Mouse (Mus musculus): Measurements from ENCODE around the gene Fnbp1l. TPM values are rescaled to one million over a fixed set of nuclear protein-coding genes. Genes with fewer than 3 reads are reported as not detected.

Gene Fnbp1l
- total and polyA plus RNA-seq, 3 experiments, result 0.11 TPM; not detected in 2

- Histone ChIP-seq H3K36me3 (replicated peaks) (no peaks in the 10 kb centered on the region), H3K4me1 (ENCODE audit: insufficient read depth, low read depth, low read length) (no peaks in the 10 kb centered on the region), H3K9me3 (replicated peaks) (no peaks in the 10 kb centered on the region), H3K4me3 (ENCODE audit: low read depth, low read length) (no peak overlapping the region), H3K27me3 (ENCODE audit: insufficient read depth, low read length) (no peaks in the 10 kb centered on the region)
- DNase-seq (ENCODE audit: low spot score) (no peak), ATAC-seq (ENCODE audit: extremely low read depth, insufficient number of reproducible peaks, low FRiP score, poor library complexity, severe bottlenecking) (no peak)
- no peak for TF ChIP-seq CTCF (IDR thresholded peaks at IDR 0.05; ENCODE audit: low read depth, low read length)
- TF ChIP-seq GATA1 (IDR thresholded peaks at IDR 0.05; ENCODE audit: borderline replicate concordance, low read length), result no peak
- TF ChIP-seq TAL1 (conservative IDR thresholded peaks at IDR 0.05; ENCODE audit: low read depth, low read length), result no peak
- no peak for TF ChIP-seq GATA2 (IDR thresholded peaks at IDR 0.05; ENCODE audit: borderline replicate concordance, low read depth, low read length)
Measured at GRCm38 (mm10) chr3:122611761-122612160, 7.8 kb downstream of the Fnbp1l start.

- no peak overlapping the region for H3K4me3 ChIP-seq (ENCODE audit: low read depth, low read length)
- no peaks in the 10 kb centered on the region for H3K9me3 ChIP-seq (replicated peaks)
- no peaks in the 10 kb centered on the region for H3K36me3 ChIP-seq (replicated peaks)
- no peaks in the 10 kb centered on the region for H3K27me3 ChIP-seq (ENCODE audit: insufficient read depth, low read length)
- H3K4me1 ChIP-seq (ENCODE audit: insufficient read depth, low read depth, low read length), result no peaks in the 10 kb centered on the region
- DNase-seq (ENCODE audit: low spot score) (no peak), ATAC-seq (ENCODE audit: extremely low read depth, insufficient number of reproducible peaks, low FRiP score, poor library complexity, severe bottlenecking) (no peak)
- TF ChIP-seq GATA2 (IDR thresholded peaks at IDR 0.05; ENCODE audit: borderline replicate concordance, low read depth, low read length), result no peak
- TF ChIP-seq TAL1 (conservative IDR thresholded peaks at IDR 0.05; ENCODE audit: low read depth, low read length), result no peak
- TF ChIP-seq POLR2AphosphoS5 (IDR thresholded peaks at IDR 0.05; ENCODE audit: insufficient replicate concordance, low read depth, low read length), result no peak
- TF ChIP-seq GATA1 (IDR thresholded peaks at IDR 0.05; ENCODE audit: borderline replicate concordance, low read length), result no peak
- no peak for TF ChIP-seq CTCF (IDR thresholded peaks at IDR 0.05; ENCODE audit: low read depth, low read length)
Measured at GRCm38 (mm10) chr3:122606105-122606801, 13.3 kb downstream of the Fnbp1l start.

GRCm38 (mm10) chr3:122603229-122603628 lies 16.3 kb downstream of the Fnbp1l start:
- ATAC-seq (ENCODE audit: extremely low read depth, insufficient number of reproducible peaks, low FRiP score, poor library complexity, severe bottlenecking), result no peak
- no peak for DNase-seq (ENCODE audit: low spot score)
- no peaks in the 10 kb centered on the region for H3K27me3 ChIP-seq (ENCODE audit: insufficient read depth, low read length)
- H3K36me3 ChIP-seq (replicated peaks), result no peaks in the 10 kb centered on the region
- TF ChIP-seq GATA1 (IDR thresholded peaks at IDR 0.05; ENCODE audit: borderline replicate concordance, low read length), result no peak
- TF ChIP-seq GATA2 (IDR thresholded peaks at IDR 0.05; ENCODE audit: borderline replicate concordance, low read depth, low read length), result no peak
- TF ChIP-seq TAL1 (conservative IDR thresholded peaks at IDR 0.05; ENCODE audit: low read depth, low read length), result no peak
- no peak for TF ChIP-seq CTCF (IDR thresholded peaks at IDR 0.05; ENCODE audit: low read depth, low read length)
- TF ChIP-seq POLR2AphosphoS5 (IDR thresholded peaks at IDR 0.05; ENCODE audit: insufficient replicate concordance, low read depth, low read length), result no peak
- no peak overlapping the region for H3K4me3 ChIP-seq (ENCODE audit: low read depth, low read length)
- no peaks in the 10 kb centered on the region for H3K4me1 ChIP-seq (ENCODE audit: insufficient read depth, low read depth, low read length)
- no peaks in the 10 kb centered on the region for H3K9me3 ChIP-seq (replicated peaks)

- H3K4me3 ChIP-seq (ENCODE audit: low read depth, low read length), result no peak overlapping the region
- no peaks in the 10 kb centered on the region for H3K4me1 ChIP-seq (ENCODE audit: insufficient read depth, low read depth, low read length)
- H3K9me3 ChIP-seq (replicated peaks), result no peaks in the 10 kb centered on the region
- no peak for DNase-seq (ENCODE audit: low spot score)
- TF ChIP-seq CTCF (IDR thresholded peaks at IDR 0.05; ENCODE audit: low read depth, low read length), result no peak
- no peaks in the 10 kb centered on the region for H3K36me3 ChIP-seq (replicated peaks)
- ATAC-seq (ENCODE audit: extremely low read depth, insufficient number of reproducible peaks, low FRiP score, poor library complexity, severe bottlenecking), result no peak
- no peaks in the 10 kb centered on the region for H3K27me3 ChIP-seq (ENCODE audit: insufficient read depth, low read length)
Measured at GRCm38 (mm10) chr3:122602370-122602769, 17.1 kb downstream of the Fnbp1l start.

GRCm38 (mm10) chr3:122599291-122599690 lies 20.2 kb downstream of the Fnbp1l start:
- TF ChIP-seq CTCF (IDR thresholded peaks at IDR 0.05; ENCODE audit: low read depth, low read length), result no peak
- TF ChIP-seq GATA1 (IDR thresholded peaks at IDR 0.05; ENCODE audit: borderline replicate concordance, low read length), result no peak
- TF ChIP-seq POLR2AphosphoS5 (IDR thresholded peaks at IDR 0.05; ENCODE audit: insufficient replicate concordance, low read depth, low read length), result no peak
- TF ChIP-seq GATA2 (IDR thresholded peaks at IDR 0.05; ENCODE audit: borderline replicate concordance, low read depth, low read length), result no peak
- no peak for TF ChIP-seq TAL1 (conservative IDR thresholded peaks at IDR 0.05; ENCODE audit: low read depth, low read length)
- ATAC-seq (ENCODE audit: extremely low read depth, insufficient number of reproducible peaks, low FRiP score, poor library complexity, severe bottlenecking) (no peak), DNase-seq (ENCODE audit: low spot score) (no peak)
- Histone ChIP-seq H3K36me3 (replicated peaks) (no peaks in the 10 kb centered on the region), H3K4me3 (ENCODE audit: low read depth, low read length) (no peak overlapping the region), H3K9me3 (replicated peaks) (no peaks in the 10 kb centered on the region), H3K4me1 (ENCODE audit: insufficient read depth, low read depth, low read length) (no peaks in the 10 kb centered on the region), H3K27me3 (ENCODE audit: insufficient read depth, low read length) (no peaks in the 10 kb centered on the region)

GRCm38 (mm10) chr3:122590804-122591203 lies 28.7 kb downstream of the Fnbp1l start:
- no peaks in the 10 kb centered on the region for H3K4me1 ChIP-seq (ENCODE audit: insufficient read depth, low read depth, low read length)
- no peak for TF ChIP-seq GATA1 (IDR thresholded peaks at IDR 0.05; ENCODE audit: borderline replicate concordance, low read length)
- TF ChIP-seq TAL1 (conservative IDR thresholded peaks at IDR 0.05; ENCODE audit: low read depth, low read length), result no peak
- no peak for TF ChIP-seq POLR2AphosphoS5 (IDR thresholded peaks at IDR 0.05; ENCODE audit: insufficient replicate concordance, low read depth, low read length)
- no peak for TF ChIP-seq GATA2 (IDR thresholded peaks at IDR 0.05; ENCODE audit: borderline replicate concordance, low read depth, low read length)
- H3K9me3 ChIP-seq (replicated peaks), result no peaks in the 10 kb centered on the region
- no peak for DNase-seq (ENCODE audit: low spot score)
- no peaks in the 10 kb centered on the region for H3K27me3 ChIP-seq (ENCODE audit: insufficient read depth, low read length)
- no peaks in the 10 kb centered on the region for H3K36me3 ChIP-seq (replicated peaks)
- ATAC-seq (ENCODE audit: extremely low read depth, insufficient number of reproducible peaks, low FRiP score, poor library complexity, severe bottlenecking), result no peak
- H3K4me3 ChIP-seq (ENCODE audit: low read depth, low read length), result no peak overlapping the region

All from G1E (cell line).